Mouse (Mus musculus) frontal cortex, postnatal 10 days (tissue): ENCODE measurements at regions not wholly inside any gene's neighbourhood (a gene's known extent, or its start where the extent isn't known, plus 50 kb on each side); places are given as distances from the start of the nearest gene placed in this dataset.
A peak's percentile ranks its signal among the peaks of the same experiment; 100 is the strongest.

ENCODE experiments used
- DNase-seq, 2 experiments: peaks; one replicate each; pipeline ENCODE4 v3.0.0; 2022; ENCODE audit warnings: low spot score in 2 of 2, mixed read lengths in 1 of 2

DNA sequence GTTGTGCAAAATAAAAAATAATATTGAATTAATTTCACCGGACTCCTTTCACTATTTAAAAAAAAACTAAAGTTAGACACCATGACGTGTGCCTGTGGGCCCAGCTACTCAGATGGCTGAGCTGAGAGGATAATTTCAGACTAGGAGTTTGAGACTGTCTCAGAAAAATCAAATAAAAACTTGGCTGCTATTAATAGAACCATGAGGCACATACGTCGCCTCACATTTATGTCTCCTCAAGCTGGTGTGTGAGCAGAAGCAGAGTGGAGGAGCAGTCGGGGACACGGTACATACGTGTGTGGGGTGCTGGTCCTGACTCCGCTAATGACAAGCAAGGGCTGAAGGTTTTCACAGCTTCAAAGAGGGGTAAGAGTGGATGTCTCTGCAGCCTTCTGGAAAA, 52.8 kb upstream of the Dmrtb1 start:
- DNase-seq, result no peak

DNA sequence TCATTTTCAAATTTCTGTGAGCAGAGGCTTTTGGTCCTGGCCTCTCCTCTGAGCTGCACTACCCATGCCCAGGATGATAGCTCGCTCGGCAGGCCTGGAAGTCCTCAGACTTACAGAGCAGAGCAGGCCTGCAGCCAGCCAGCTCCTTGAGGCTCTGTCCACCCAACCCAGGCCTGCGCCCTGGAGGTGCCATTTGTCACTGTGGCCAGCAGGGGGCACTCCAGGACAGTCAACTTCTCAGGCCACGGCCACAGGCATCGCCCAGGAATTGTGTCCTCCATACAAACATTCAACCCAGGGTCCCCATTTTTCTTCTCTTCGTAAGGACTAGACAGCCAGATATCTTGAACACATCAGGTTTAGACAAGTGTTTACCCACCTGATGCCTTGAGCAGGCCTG, 53.9 kb upstream of the Dmrtb1 start:
- peak; percentile 58 to 87 for DNase-seq

- DNase-seq, result no peak
These were observed 54.7 kb upstream of the Dmrtb1 start for GRCm38 (mm10) chr4:107738776-107739175.

DNA sequence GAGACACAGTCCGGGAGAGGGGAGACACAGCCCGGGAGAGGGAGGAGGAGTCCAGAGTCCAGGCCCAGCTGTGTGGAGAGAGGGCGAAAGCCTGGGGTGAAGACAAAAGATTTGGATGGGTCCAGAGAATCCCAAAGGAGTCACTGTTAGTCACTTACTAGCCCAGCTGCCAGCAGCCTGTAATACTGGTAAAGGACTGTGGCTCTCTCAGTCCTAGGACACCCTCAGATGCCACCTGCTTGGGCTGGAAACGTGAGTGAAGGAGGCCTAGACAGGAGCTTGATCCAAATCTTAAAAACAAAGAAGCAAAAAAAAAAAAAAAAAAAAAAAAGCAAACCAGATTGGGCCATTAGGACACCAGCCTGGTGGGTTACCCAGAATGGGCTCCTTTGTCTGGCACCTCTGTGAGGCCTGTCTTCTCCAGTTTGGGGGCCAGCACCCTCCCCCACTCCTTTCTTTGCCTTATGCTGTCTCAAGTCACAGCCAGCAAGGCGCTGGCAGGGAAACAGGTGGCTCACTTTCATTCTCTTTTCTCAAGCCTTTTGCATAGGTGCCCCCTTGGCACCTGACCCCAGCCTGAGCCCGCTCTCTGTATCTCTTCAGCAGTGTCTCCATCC, 55.9 kb upstream of the Dmrtb1 start:
- no peak for DNase-seq

DNA sequence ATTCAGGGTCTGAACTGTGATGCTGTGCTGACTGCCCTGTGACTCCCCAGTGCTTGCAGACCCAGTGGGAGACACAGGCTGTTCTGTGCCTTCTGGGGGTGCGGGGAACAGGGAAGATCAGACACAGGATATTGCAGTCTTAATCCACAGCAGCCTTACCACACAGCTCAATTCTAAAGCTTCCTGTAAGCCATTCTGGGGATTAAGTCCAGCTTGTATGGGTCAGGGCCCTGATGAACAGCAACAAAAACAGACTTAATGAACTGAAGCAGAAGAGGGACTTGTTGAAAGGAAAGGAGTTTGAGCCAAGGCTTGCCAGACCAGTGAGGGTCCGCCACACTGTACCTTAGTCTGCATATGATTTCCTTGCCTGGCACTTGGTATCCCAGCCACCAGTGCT, 58.4 kb upstream of the Lrp8 start:
- no peak for DNase-seq

DNA sequence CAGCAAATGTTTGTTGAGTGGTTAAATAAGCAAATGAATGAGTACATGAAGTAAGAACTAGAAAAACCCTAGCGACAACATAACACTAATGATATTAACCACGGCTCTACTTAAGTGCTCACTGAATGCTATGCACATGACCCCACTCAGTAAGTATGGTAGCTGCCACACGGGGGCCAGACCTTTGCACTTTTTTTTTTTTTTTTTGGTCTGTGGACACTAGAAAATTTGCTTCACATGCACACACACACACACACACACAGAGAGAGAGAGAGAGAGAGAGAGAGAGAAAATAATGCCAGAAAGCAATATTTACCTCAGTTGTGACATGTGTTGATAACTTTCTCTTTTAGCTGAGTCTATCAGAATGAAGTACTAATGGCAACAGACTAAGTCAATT, 55.7 kb upstream of the Lrp8 start:
- no peak for DNase-seq

- DNase-seq, result no peak
These were observed 55.1 kb upstream of the Lrp8 start for GRCm38 (mm10) chr4:107746923-107747431.

- no peak for DNase-seq
These were observed 54.6 kb upstream of the Lrp8 start for GRCm38 (mm10) chr4:107747454-107747853.

DNA sequence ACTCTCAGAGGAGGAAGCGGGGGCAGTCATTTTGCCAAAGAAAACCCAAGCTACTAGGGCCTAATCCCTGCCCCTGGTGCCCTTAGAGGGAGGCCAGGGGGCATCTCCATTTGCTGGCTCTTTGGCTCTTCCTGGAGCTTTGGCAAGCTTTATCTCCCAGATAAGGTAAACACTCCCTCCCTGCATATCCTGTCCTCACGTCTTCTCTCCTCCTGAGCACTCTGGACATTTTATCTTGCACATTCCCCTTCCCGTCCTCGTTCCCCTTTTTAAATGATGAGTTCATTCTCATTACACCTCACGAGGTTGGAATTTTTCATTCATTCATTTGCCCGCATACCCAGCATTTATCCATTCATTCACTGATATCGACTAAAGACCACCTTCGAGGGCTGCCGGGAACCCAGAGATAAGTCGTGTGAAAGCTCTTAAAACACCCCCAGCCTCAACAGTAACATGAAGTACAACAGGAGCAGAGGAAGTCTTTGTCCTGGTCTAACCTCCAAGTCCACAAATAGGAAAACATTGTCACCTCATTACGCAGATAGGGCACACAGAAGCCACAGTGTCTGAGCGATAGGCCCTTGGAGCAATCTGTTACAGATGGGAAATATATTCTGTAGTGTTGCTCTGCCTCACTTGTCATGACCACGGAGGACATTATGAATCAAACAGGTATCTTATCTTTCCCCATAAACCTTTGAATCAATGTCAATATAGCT, 54.0 kb upstream of the Lrp8 start:
- no peak for DNase-seq

- no peak for DNase-seq
These were observed 53.0 kb upstream of the Lrp8 start for GRCm38 (mm10) chr4:107749045-107749444.

DNA sequence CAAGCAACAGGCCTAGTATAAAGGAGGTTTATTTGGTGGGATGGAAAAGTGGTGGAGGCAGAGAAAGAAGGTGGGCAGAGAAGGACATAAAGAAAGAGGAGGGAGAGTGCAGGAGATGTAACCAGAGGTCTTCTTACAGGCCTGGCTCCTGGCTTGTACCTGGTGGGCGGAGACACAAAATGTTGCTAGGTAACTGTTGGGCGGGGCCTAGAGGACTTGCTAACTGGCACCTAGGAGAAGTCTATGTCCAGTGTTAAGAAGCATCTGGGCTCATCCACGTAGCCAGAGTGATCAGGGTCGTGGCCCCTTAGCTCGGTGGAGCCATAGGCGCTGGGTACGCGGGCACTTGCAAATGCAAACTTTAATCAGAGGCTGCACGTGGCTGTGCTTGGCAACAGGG, 52.0 kb upstream of the Lrp8 start:
- DNase-seq, result no peak
